Mouse (Mus musculus) stomach, embryonic 14.5 days (tissue): Measurements from ENCODE around the gene Ndufa11. TPM values are rescaled to one million over a fixed set of nuclear protein-coding genes. Genes with fewer than 3 reads are reported as not detected.

ENCODE experiments used
- ATAC-seq: fragments of 200-750 bp; cut with Nextera tagmentation; 2 replicates; pipeline ENCODE4 v1.8.0; 2017; ENCODE audit warnings: low read depth, moderate TSS enrichment; ENCODE audit not compliant: insufficient number of reproducible peaks, insufficient read depth, low FRiP score
- H3K27ac ChIP-seq: fragments of 300-500 bp; sonication (generic); 2 replicates; pipeline ENCODE4 v1.5.1; 2014; ENCODE audit warnings: mild to moderate bottlenecking, low read length, moderate library complexity, mixed read lengths
- H3K27me3 ChIP-seq: fragments of 300-500 bp; sonication (generic); 2 replicates; pipeline ENCODE4 v1.6.1; 2014; ENCODE audit warnings: low read length, control low read depth, mixed read lengths; ENCODE audit not compliant: control insufficient read depth, insufficient read depth
- H3K36me3 ChIP-seq: fragments of 300-500 bp; sonication (generic); 2 replicates; pipeline ENCODE4 v1.6.1; 2014; ENCODE audit warnings: mild to moderate bottlenecking, control low read depth, low read length, moderate library complexity, mixed read lengths; ENCODE audit not compliant: control insufficient read depth, insufficient read depth
- H3K4me1 ChIP-seq: fragments of 300-500 bp; sonication (generic); 2 replicates; pipeline ENCODE4 v1.6.1; 2014; ENCODE audit warnings: low read length, control low read depth, mixed read lengths; ENCODE audit not compliant: control insufficient read depth, insufficient read depth
- H3K4me2 ChIP-seq: fragments of 300-500 bp; sonication (generic); replicated peaks from 2 replicates; pipeline ENCODE4 v1.6.1; 2014; ENCODE audit warnings: low read depth, low read length, control low read depth
- H3K4me3 ChIP-seq: fragments of 300-500 bp; sonication (generic); 2 replicates; pipeline ENCODE4 v1.5.1; 2014; ENCODE audit warnings: low read depth, low read length, control low read depth
- H3K9ac ChIP-seq: fragments of 300-500 bp; sonication (generic); replicated peaks from 2 replicates; pipeline ENCODE4 v1.6.1; 2014; ENCODE audit warnings: low read depth, mild to moderate bottlenecking, control low read depth, low read length, moderate library complexity, mixed read lengths
- H3K9me3 ChIP-seq: fragments of 300-500 bp; sonication (generic); 2 replicates; pipeline ENCODE4 v1.6.1; 2016; ENCODE audit warnings: low read depth, low read length, control low read depth; ENCODE audit not compliant: control insufficient read depth
- WGBS: fragments of 180-500 bp; shearing (Covaris S2); extraction: QIAGEN DNeasy Blood & Tissue Kit; methylation state at CpG from one replicate; pipeline ENCODE4 v1.1.7; 2014; 5-methylcytosine and 5-hydroxymethylcytosine counted together
- polyA plus RNA-seq: library from polyadenylated mRNA; unstranded; fragments of >200 nt; fragmentation: Nextera tagmentation; extraction: Ambion mirVana; gene quantifications from 2 replicates; pipeline ENCODE4 v1.2.1, GENCODE M21; 2014

Ndufa11 gene
- polyA plus RNA-seq, 1 experiment from 2014 or later = 502 TPM

- no peaks in the 10 kb centered on the region for H3K9me3 ChIP-seq
- no peak overlapping the region for H3K4me3 ChIP-seq
- ATAC-seq = no peak
- no peaks in the 10 kb centered on the region for H3K36me3 ChIP-seq
- H3K27me3 ChIP-seq = no peaks in the 10 kb centered on the region
- H3K4me1 ChIP-seq = peaks cover 2% of the 10 kb centered on the region; the same call in 1 of the 2 replicates
- H3K4me2 ChIP-seq = no peak overlapping the region
- 76% methylated on average over 17 of the region's 17 CpGs for WGBS
- no peak overlapping the region for H3K9ac ChIP-seq
- H3K27ac ChIP-seq = no peak overlapping the region
Observed at GRCm38 (mm10) chr17:56740788-56741160, 23.2 kb downstream of the Ndufa11 start.

DNA sequence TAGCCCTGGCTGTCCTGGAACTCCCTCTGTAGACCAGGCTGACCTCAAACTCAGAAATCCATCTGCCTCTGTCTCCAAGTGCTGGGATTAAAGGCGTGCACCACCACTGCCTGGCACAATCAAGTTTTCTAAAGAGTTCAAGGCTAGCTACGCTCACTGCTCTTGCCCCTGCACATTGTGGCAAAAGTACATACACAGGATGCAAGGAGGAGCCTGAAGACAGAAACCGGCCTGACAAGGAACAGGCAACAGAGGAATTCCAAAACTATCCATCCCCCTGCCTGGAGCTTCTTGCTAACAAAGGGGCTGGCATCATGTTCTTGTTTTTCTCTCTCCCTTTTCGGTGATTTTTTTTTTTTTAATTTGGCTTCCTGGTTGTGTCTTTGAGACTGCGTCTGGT, 26.6 kb downstream of the Ndufa11 start:
- H3K27me3 ChIP-seq = no peaks in the 10 kb centered on the region
- H3K9me3 ChIP-seq = no peaks in the 10 kb centered on the region
- ATAC-seq = no peak
- H3K9ac ChIP-seq = no peak overlapping the region
- H3K4me1 ChIP-seq = peaks cover 2% of the 10 kb centered on the region; the same call in 1 of the 2 replicates
- WGBS = 37% methylated on average over 5 of the region's 5 CpGs
- no peak overlapping the region for H3K27ac ChIP-seq
- H3K36me3 ChIP-seq = no peaks in the 10 kb centered on the region
- H3K4me2 ChIP-seq = no peak overlapping the region
- no peak overlapping the region for H3K4me3 ChIP-seq

DNA sequence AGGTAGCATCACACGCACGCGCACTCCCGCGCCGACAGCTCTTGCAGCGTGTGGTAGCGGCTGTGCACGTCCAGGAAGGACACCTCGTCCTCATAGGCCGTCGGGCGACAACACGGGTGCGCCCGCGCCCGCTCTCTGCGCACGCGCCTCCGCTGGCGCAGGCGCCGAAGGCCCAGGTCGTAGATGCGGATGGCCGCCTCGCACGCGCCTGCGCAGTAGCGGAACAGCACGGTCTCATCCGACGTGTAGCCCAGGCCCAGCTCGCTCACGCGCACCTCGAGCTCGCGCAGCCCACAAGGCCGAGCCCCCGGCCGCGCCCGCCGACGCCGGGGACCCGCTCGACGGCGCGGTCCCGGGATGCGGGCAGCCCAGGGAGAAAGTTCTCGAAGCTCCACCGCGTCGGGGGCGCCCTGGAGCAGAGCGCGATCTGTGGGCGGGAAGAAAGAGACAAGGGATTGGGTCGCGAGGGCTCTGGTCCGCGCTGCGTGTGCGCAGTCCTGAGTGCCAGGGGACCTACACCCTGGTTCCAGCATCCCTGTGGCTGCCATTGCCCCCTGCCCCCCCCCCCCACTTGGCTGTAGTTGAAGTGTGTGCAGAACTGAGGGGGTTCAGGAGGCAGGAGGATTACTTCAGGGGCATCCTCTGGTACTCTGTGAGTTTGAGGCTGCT, 34.0 kb downstream of the Ndufa11 start:
- Histone ChIP-seq H3K27ac (no peak overlapping the region), H3K9ac (no peak overlapping the region; the same call in 1 of the 2 replicates), H3K4me1 (0 out of 2 replicates have a peak, but pooled peaks cover 5% of the 10 kb centered on the region), H3K4me3 (peak overlapping the region; percentile 16), H3K9me3 (no peaks in the 10 kb centered on the region), H3K27me3 (peaks cover 26% of the 10 kb centered on the region), H3K36me3 (no peaks in the 10 kb centered on the region), H3K4me2 (peak overlapping the region; percentile 34; the same call in 1 of the 2 replicates)
- ATAC-seq = peak; percentile 60; the same call in 1 of the 2 replicates
- whole genome bisulfite sequencing = 24% methylated on average over 71 of the region's 71 CpGs

DNA sequence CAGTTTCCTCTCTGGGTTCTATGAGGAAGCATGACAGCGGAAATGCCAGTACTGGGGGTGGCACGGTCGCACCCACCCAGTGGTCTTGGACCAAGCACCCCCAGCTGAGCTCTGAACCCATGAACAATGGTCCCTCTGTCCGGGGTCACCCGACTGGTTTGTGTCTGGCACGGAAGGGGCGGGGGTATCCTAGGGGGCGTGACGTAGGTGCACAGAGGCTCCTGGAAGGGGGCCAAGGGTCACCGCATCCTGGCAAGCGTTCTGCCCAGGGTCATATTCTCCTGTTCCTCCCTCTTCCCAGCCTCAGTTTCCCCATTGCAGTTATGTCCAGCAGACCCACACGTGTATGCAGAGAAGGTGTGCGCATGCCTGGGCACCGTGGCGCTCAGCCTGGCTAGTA, 35.9 kb downstream of the Ndufa11 start:
- no peak overlapping the region for H3K4me2 ChIP-seq
- peaks cover 26% of the 10 kb centered on the region for H3K27me3 ChIP-seq
- no peaks in the 10 kb centered on the region for H3K9me3 ChIP-seq
- H3K9ac ChIP-seq = no peak overlapping the region
- no peak for ATAC-seq
- H3K27ac ChIP-seq = no peak overlapping the region
- H3K4me3 ChIP-seq = no peak overlapping the region
- peaks cover 15% of the 10 kb centered on the region; the same call in 1 of the 2 replicates for H3K4me1 ChIP-seq
- 20% methylated on average over 15 of the region's 15 CpGs for WGBS
- H3K36me3 ChIP-seq = no peaks in the 10 kb centered on the region

DNA sequence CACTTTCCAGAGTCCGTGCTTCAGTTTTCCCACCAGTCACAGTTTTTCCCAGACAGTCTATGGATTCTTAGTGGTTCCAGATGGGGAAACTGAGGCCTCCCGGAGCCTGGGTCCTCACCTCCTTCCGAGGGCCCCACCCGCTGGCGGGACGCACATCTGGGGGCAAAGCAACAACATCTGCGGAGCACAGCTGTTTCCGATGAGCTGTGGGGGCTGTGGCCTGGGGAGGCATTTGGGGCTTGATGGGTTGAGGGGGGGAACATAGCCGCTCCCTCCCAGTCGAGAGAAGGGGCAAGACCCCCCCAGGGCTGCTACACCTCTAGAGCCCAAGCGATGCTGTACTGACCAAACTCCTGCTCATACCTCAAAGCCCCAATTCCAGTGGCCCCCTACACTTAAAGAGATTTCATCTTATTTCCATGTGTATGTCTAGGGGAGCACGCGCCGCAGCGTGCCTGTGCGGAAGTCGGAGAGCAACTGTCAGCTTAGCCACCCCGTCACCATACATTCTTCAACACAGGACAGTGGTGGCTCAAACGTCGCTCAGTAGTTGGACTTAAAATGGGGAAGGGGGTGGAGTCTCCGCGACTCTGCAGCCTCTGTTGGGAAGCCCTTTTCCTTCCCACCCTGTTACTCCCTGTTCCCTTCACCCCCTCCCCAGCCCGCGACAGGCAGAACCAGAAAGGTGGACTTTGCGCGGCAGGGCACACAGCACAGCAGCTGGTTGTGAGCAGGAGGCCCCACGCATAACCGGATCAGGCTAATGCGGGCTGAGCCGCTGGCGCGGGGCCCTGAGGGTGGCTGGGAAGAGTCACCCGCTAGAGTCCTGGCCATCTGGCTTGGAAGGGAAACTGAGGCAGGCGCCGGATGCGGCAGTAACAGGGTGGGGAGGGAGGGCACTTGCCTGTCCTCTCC, 37.0 kb downstream of the Ndufa11 start:
- no peak overlapping the region for H3K9ac ChIP-seq
- H3K9me3 ChIP-seq = no peaks in the 10 kb centered on the region
- H3K36me3 ChIP-seq = no peaks in the 10 kb centered on the region
- H3K4me1 ChIP-seq = peaks cover 15% of the 10 kb centered on the region; the same call in 1 of the 2 replicates
- H3K4me2 ChIP-seq = no peak overlapping the region
- no peak for ATAC-seq
- H3K27me3 ChIP-seq = peaks cover 26% of the 10 kb centered on the region
- no peak overlapping the region for H3K4me3 ChIP-seq
- H3K27ac ChIP-seq = no peak overlapping the region
- 15% methylated on average over 36 of the region's 36 CpGs for WGBS

DNA sequence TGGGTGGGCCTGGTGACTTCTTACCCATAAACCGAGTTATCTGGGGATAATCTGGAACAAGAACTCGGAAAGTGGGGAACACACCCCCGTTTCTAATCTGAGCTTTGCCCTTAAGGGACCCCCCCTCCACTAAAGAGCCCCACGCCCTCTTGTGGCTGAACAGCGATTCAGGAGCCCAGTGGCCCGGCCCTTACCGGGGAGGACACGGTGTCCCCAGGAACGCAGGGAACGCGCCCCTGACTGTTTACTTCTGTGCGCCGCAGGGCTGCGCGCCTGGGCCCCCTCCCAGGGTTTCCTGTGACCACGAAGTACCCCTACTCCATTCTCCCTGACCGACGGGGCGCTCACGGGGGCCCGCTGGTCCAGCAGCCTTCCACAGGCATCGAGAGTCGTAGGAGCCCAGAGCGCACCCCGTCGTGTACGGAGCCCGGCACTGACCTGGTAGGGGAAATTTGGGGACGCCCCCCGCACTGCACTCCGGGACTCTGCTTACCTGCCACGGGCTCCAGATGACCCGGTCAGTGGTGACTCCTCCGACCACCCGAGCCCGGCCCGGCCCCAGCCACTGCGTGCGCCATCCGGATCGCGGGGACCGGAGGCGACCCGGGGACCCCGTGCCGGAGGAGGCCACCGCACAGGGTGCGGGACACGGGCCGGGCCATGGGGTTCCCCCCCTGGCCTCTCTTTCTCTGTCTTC, 39.3 kb downstream of the Ndufa11 start:
- 1% methylated on average over 47 of the region's 51 CpGs for WGBS
- Histone ChIP-seq H3K9me3 (no peaks in the 10 kb centered on the region), H3K4me3 (peak overlapping the region; percentile 57), H3K27ac (no peak overlapping the region), H3K4me1 (peaks cover 15% of the 10 kb centered on the region; the same call in 1 of the 2 replicates), H3K36me3 (no peaks in the 10 kb centered on the region), H3K4me2 (peak overlapping the region; percentile 100), H3K27me3 (peaks cover 26% of the 10 kb centered on the region), H3K9ac (peak overlapping the region; percentile 57)
- ATAC-seq = 0 out of 2 replicates have a peak, but pooled peaks have one; percentile 3

DNA sequence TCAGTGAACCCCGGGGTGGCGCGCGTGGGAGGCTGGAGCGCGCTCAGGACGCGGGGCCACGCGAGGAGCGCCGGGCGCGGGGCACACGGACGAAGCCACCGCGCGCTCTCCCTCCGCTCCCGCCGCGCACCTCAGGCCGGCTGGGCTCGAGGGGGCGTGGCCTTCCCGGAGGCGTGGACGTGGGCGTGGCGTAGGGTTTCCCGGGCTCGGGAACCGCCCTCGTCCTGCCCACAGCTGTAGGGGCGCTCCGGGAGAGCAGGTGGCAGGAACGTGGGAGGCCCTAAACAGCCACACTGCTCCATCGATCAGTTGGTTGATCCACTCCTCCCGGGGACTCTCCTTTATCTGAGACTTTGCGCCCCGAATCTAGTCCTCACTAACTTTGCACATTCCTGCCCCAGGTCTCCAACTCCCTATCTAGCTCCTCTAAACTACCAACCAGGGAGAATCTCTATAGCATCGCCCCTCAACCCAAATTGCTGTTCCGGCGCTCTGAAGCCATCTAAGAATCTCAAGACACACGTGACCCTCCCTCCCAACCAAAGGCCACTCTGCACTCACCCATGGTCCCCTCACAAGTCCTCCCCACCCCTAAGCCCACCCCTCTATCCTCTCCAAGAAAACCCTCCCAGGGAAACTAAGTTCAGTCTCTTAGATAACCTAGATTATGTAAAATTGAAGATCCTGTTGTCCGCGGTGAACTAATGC, 40.0 kb downstream of the Ndufa11 start, which contains the start of gene Nrtn:
TSS of gene Nrtn (minus strand) at position 115 of the 708 bp plus-strand sequence.
- ATAC-seq = peak; percentile 77
- under 1% methylated on average over 42 of the region's 48 CpGs for WGBS
- H3K4me1 ChIP-seq = peaks cover 19% of the 10 kb centered on the region; the same call in 1 of the 2 replicates
- H3K36me3 ChIP-seq = no peaks in the 10 kb centered on the region
- no peaks in the 10 kb centered on the region for H3K9me3 ChIP-seq
- no peak within 1 kb of the TSS for H3K27ac ChIP-seq
- peaks cover 23% of the 10 kb centered on the region for H3K27me3 ChIP-seq
- peak within 1 kb of the TSS; percentile 57 for H3K4me3 ChIP-seq
- peak within 1 kb of the TSS; percentile 57 for H3K9ac ChIP-seq
- peak within 1 kb of the TSS; percentile 100 for H3K4me2 ChIP-seq
